Mouse (Mus musculus) MEL (cell line): Measurements from ENCODE around the gene Rcc1.

ENCODE experiments used
- BHLHE40 ChIP-seq: IDR thresholded peaks from 2 replicates; pipeline ENCODE4 v1.6.1; 2012; ENCODE audit warnings: low read depth, mild to moderate bottlenecking, inconsistent platforms, low read length, improper control_type of control experiment, borderline replicate concordance
- CTCF ChIP-seq, 3 experiments: IDR thresholded peaks in 2 of 3; conservative IDR thresholded peaks in 1 of 3; 2 replicates each; pipeline ENCODE4 v1.5.1; 2011 to 2012; ENCODE audit warnings: low read length in 3 of 3, low read depth in 2 of 3, mild to moderate bottlenecking in 2 of 3, improper control_type of control experiment in 1 of 3, inconsistent platforms in 1 of 3, mixed read lengths in 1 of 3, moderate library complexity in 1 of 3; ENCODE audit not compliant: control insufficient read depth in 1 of 3, insufficient read depth in 1 of 3, poor library complexity in 1 of 3, severe bottlenecking in 1 of 3
- E2F4 ChIP-seq: IDR thresholded peaks from 2 replicates; pipeline ENCODE4 v1.6.1; 2011; ENCODE audit warnings: low read depth, low read length, improper control_type of control experiment, borderline replicate concordance
- ELF1 ChIP-seq: IDR thresholded peaks from 2 replicates; pipeline ENCODE4 v1.6.1; 2014; ENCODE audit warnings: low read depth, mild to moderate bottlenecking, inconsistent platforms, low read length, improper control_type of control experiment, moderate library complexity
- EP300 ChIP-seq, 2 experiments: IDR thresholded peaks; 2 replicates each; pipeline ENCODE4 v1.6.1; 2011; ENCODE audit warnings: improper control_type of control experiment in 2 of 2, low read length in 2 of 2, low read depth in 1 of 2, mild to moderate bottlenecking in 1 of 2
- ETS1 ChIP-seq: IDR thresholded peaks from 2 replicates; pipeline ENCODE4 v1.6.1; 2012; ENCODE audit warnings: low read depth, mild to moderate bottlenecking, inconsistent platforms, low read length, improper control_type of control experiment, moderate library complexity
- GATA1 ChIP-seq: IDR thresholded peaks from 2 replicates; pipeline ENCODE4 v1.6.1; 2011; ENCODE audit warnings: low read depth, low read length, improper control_type of control experiment
- MEF2A ChIP-seq: IDR thresholded peaks from 2 replicates; pipeline ENCODE4 v1.6.1; 2014; ENCODE audit warnings: low read depth, mild to moderate bottlenecking, inconsistent platforms, low read length, improper control_type of control experiment; ENCODE audit not compliant: poor library complexity, insufficient replicate concordance, severe bottlenecking; ENCODE audit errors: extremely low read depth
- NELFE ChIP-seq: IDR thresholded peaks from 2 replicates; pipeline ENCODE4 v1.6.1; 2011; ENCODE audit warnings: low read depth, low read length, improper control_type of control experiment
- POLR2A ChIP-seq, 2 experiments: IDR thresholded peaks; 2 replicates each; pipeline ENCODE4 v1.6.1; 2011 to 2012; ENCODE audit warnings: low read length in 2 of 2, mild to moderate bottlenecking in 2 of 2, control low read depth in 1 of 2, improper control_type of control experiment in 1 of 2, low read depth in 1 of 2, moderate library complexity in 1 of 2; ENCODE audit not compliant: control insufficient read depth in 1 of 2, insufficient read depth in 1 of 2, poor library complexity in 1 of 2
- POLR2AphosphoS5 ChIP-seq: IDR thresholded peaks from 2 replicates; pipeline ENCODE4 v1.6.1; 2012; ENCODE audit warnings: low read depth, borderline replicate concordance, mild to moderate bottlenecking, inconsistent platforms, low read length, moderate library complexity, mixed read lengths
- SIN3A ChIP-seq: IDR thresholded peaks from 2 replicates; pipeline ENCODE4 v1.6.1; 2012; ENCODE audit warnings: low read length, improper control_type of control experiment, inconsistent platforms
- TAL1 ChIP-seq: IDR thresholded peaks from 2 replicates; pipeline ENCODE4 v1.6.1; 2012; ENCODE audit warnings: mild to moderate bottlenecking, inconsistent platforms, low read length, moderate library complexity, mixed read lengths
- USF1 ChIP-seq: IDR thresholded peaks from 2 replicates; pipeline ENCODE4 v1.6.1; 2014; ENCODE audit warnings: low read depth, mild to moderate bottlenecking, inconsistent platforms, low read length, improper control_type of control experiment, moderate library complexity

GRCm38 (mm10) chr4:132396251-132396650 is 42.8 kb upstream of the Rcc1 start:
- TF ChIP-seq CTCF (IDR thresholded peaks at IDR 0.05 in 2 of 3, conservative IDR thresholded peaks at IDR 0.05 in 1 of 3; ENCODE audit: control insufficient read depth in 1 of 3, insufficient read depth in 1 of 3, low read depth in 2 of 3, low read length in 3 of 3, poor library complexity in 1 of 3, severe bottlenecking in 1 of 3) (no peak), ELF1 (no peak), SIN3A (no peak), BHLHE40 (no peak), POLR2A (IDR thresholded peaks at IDR 0.05; ENCODE audit: control insufficient read depth in 1 of 2, insufficient read depth in 1 of 2, low read depth in 1 of 2, low read length in 2 of 2, poor library complexity in 1 of 2) (no peak), TAL1 (no peak), USF1 (no peak), NELFE (no peak), EP300 (IDR thresholded peaks at IDR 0.05; ENCODE audit: low read depth in 1 of 2, low read length in 2 of 2) (no peak), ETS1 (no peak), POLR2AphosphoS5 (no peak), E2F4 (no peak), GATA1 (no peak), MEF2A (no peak)
